Mouse (Mus musculus): Measurements from ENCODE around the gene Lrrc43. TPM values are rescaled to one million over a fixed set of nuclear protein-coding genes. Genes with fewer than 3 reads are reported as not detected.

Gene Lrrc43
- polyA plus RNA-seq (2014; fragmentation: Illumina TruSeq; extraction: RNeasy Lipid Tissue Mini Kit (QIAGEN cat#74804); ENCODE audit: low replicate concordance), result not detected

DNA sequence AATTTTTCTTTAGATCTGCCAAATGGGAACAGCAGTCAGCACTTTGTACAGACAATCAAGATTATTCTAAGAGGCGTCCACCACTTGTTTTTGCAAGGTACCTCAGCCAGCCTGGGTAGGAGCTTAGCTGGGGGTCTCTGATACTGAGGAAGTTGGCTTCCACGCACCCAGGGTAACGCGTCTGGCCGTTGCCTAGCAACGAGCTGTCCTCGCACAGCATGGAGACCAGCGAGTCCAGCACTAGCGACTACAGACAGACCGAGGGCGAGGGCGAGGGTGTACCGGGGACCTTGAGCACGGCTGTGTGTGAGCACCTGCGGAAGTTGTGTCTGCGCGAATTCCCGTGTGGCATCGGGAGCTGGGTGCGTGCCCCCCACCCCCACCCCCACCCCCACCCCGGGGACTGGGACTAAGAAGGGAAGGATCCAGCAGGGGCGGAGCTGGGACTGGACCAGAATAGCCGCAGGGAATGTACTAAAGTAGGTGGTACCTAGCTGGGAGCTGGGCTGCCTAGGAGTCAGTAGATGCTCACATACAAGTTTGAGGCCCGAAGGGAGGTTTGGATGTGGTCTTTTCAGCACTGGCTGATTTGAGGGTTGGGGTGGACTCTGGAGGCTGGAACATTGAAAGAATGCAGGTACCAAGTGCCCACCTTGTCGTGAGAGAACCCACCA is at the start of gene Lrrc43, which contains the start of gene Il31:
TSS of gene Lrrc43 (plus strand) at position 194 of the 674 bp plus-strand sequence.
TSS of gene Il31 (minus strand) at position 378 of the 674 bp plus-strand sequence.

DNA sequence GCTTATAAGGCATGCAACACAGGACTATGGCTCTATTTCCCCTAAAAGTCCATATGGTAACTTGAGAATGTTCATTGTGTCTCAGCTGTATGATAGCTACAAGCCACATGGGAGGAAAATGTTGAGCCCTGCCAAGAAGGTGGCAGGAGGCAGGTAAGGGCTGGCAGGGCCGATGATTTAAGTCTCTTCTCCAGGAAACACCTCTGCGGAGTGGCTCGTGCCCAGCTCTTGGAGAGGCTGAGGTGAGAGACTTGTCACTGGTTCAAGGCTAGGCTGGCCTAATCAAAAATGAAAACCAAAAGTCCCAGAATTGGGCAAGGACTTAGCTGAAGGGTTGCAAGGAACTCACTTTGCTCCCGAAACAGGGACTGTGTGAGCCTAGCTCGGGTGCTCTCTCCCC is 21.1 kb downstream of the Lrrc43 start, which contains the start of gene B3gnt4:
TSS of gene B3gnt4 (plus strand) at position 301 of the 400 bp plus-strand sequence.

DNA sequence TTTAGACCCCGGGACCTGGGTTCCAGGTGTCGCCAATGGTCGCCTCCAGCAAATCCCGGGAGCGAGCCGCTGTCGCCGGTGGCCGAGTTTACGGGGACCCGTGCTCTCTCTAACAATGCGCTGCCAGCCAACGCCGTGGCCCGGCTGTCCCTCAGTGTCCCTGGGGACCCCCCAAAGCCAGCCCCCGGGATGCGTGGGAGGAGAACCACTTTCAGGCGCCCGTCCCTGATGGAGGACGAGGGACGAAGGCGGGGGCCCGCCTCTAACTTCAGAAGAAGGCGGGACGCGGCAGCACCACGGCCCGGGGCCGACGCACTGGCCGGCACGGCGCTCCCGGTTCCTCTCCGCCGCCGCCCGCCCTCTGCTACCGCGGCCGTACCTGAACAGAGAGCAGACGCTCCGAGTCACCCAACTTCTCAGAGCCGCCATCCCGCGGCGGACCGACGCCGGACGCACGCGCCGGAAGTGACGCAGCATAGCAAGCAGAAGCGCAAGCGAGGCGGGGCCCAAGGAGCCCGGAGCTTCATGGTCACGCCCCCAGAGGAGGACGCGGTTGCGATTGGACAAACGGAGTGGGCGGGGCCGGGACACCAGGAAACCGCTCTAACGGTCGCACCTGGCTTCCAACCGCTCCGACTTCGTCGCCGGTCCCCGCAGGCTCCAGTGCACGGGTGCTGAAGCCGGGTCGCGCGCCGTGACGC is 34.7 kb downstream of the Lrrc43 start, which contains the start of gene Diablo:
TSS of gene Diablo (minus strand) at position 485 of the 701 bp plus-strand sequence.

DNA sequence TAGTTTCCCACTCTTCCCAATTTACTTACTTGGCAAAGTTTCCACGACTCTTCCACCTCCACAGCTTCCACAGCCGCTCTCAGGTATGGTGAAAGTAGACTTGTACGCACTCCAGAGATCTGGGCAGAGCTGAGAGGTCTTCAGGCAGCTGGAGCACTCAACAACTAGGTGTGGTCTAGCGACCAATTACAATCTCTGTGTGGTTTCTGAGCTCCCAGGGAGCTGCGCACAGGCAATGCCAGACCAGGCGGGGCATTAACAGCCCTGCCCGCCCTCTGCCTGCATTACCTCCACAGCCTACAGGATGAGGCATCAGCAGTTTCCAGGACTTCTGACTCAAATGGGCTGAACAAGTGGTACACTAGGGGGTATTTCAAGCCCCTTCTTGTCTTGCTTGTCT is 36.2 kb downstream of the Lrrc43 start, which contains the start of gene Gm49027:
TSS of gene Gm49027 (minus strand) at position 208 of the 400 bp plus-strand sequence.

Other genes starting within 250 kb of the Lrrc43 start
- not detected for gene Wdr66, start 237.2 kb upstream of the Lrrc43 start, polyA plus RNA-seq (2014; fragmentation: Illumina TruSeq; extraction: RNeasy Lipid Tissue Mini Kit (QIAGEN cat#74804); ENCODE audit: low replicate concordance)
- gene Bcl7a, start 145.5 kb upstream of the Lrrc43 start, polyA plus RNA-seq (2014; fragmentation: Illumina TruSeq; extraction: RNeasy Lipid Tissue Mini Kit (QIAGEN cat#74804); ENCODE audit: low replicate concordance), result 2.0 TPM
- gene Mlxip, start 94.5 kb upstream of the Lrrc43 start, polyA plus RNA-seq (2014; fragmentation: Illumina TruSeq; extraction: RNeasy Lipid Tissue Mini Kit (QIAGEN cat#74804); ENCODE audit: low replicate concordance), result 10.8 TPM
- not detected for gene Il31, start 184 bp downstream of the Lrrc43 start, polyA plus RNA-seq (2014; fragmentation: Illumina TruSeq; extraction: RNeasy Lipid Tissue Mini Kit (QIAGEN cat#74804); ENCODE audit: low replicate concordance)
- gene B3gnt4, start 21.2 kb downstream of the Lrrc43 start, polyA plus RNA-seq (2014; fragmentation: Illumina TruSeq; extraction: RNeasy Lipid Tissue Mini Kit (QIAGEN cat#74804); ENCODE audit: low replicate concordance), result not detected
- 60.3 TPM for gene Diablo, start 34.9 kb downstream of the Lrrc43 start, polyA plus RNA-seq (2014; fragmentation: Illumina TruSeq; extraction: RNeasy Lipid Tissue Mini Kit (QIAGEN cat#74804); ENCODE audit: low replicate concordance)
- gene Gm49027, start 36.2 kb downstream of the Lrrc43 start, polyA plus RNA-seq (2014; fragmentation: Illumina TruSeq; extraction: RNeasy Lipid Tissue Mini Kit (QIAGEN cat#74804); ENCODE audit: low replicate concordance), result not detected
- 8.2 TPM for gene Vps33a, start 83.7 kb downstream of the Lrrc43 start, polyA plus RNA-seq (2014; fragmentation: Illumina TruSeq; extraction: RNeasy Lipid Tissue Mini Kit (QIAGEN cat#74804); ENCODE audit: low replicate concordance)
- 20.2 TPM for gene Clip1, start 195.3 kb downstream of the Lrrc43 start, polyA plus RNA-seq (2014; fragmentation: Illumina TruSeq; extraction: RNeasy Lipid Tissue Mini Kit (QIAGEN cat#74804); ENCODE audit: low replicate concordance)
- gene Zcchc8, start 231.8 kb downstream of the Lrrc43 start, polyA plus RNA-seq (2014; fragmentation: Illumina TruSeq; extraction: RNeasy Lipid Tissue Mini Kit (QIAGEN cat#74804); ENCODE audit: low replicate concordance), result 153 TPM

Measured in small intestine, adult 10 weeks (tissue).